Mouse (Mus musculus): Measurements from ENCODE around the gene Ephb1. TPM values are rescaled to one million over a fixed set of nuclear protein-coding genes. Genes with fewer than 3 reads are reported as not detected.

Gene Ephb1
- polyA plus RNA-seq, 1 experiment from 2014 or later, result 0.87 TPM

DNA sequence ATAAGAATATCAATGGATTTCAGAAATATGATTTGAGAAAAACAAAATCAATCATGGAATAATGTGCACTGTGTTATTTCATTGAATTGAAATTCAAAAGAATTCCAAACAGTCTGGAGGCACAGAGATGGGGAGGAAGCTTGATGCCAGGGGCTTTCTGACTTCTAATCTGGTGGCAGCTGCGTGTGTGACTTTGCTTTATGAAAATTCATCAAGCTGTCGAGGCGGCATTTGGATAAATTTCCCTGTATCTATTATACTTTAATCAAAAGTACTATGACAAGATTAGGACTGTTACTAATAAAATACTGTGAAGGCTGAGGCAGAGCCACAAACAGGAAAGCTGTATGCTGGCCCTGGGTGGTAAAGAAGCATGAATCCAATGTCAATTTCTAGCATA lies 451.1 kb downstream of the Ephb1 start:
- Histone ChIP-seq H3K27me3 (replicated peaks; ENCODE audit: insufficient read depth, low read length) (no peaks in the 10 kb centered on the region), H3K9ac (replicated peaks; ENCODE audit: low read depth) (no peak overlapping the region), H3K4me3 (ENCODE audit: low read depth, low read length) (no peak overlapping the region), H3K4me2 (replicated peaks; ENCODE audit: low read depth, low read length) (no peak overlapping the region), H3K27ac (ENCODE audit: low read length) (no peak overlapping the region), H3K9me3 (ENCODE audit: low read length) (no peaks in the 10 kb centered on the region), H3K36me3 (ENCODE audit: insufficient read depth, low read length) (no peaks in the 10 kb centered on the region), H3K4me1 (ENCODE audit: insufficient read depth, low read depth, low read length) (no peaks in the 10 kb centered on the region)
- 81% methylated on average over 3 of the region's 3 CpGs for WGBS
- ATAC-seq (no peak), DNase-seq (ENCODE audit: low spot score) (no peak)
- TF ChIP-seq CTCF (IDR thresholded peaks at IDR 0.05) (no peak), EP300 (IDR thresholded peaks at IDR 0.05) (no peak)

DNA sequence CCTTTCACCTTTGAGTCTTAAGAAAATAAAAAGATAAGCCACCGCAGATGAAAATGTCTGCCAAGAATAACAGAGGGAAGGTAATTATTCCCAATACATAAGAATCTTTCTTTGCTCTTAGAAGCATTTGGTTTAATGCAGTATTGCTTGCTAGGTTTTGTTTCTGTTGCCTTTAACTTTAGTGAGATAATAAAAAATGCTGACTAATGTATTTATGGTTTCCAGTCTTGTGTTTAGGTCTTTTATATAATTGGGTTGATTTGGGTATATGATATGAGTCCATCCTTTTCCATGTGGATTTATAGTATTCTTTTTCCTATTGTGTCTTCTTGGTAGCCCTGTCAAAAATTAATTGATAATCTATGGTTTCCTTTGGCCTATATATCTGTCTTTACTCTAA lies 456.6 kb downstream of the Ephb1 start:
- H3K9ac ChIP-seq (replicated peaks; ENCODE audit: low read depth), result no peak overlapping the region
- no peak for TF ChIP-seq EP300 (IDR thresholded peaks at IDR 0.05)
- no peak for TF ChIP-seq CTCF (IDR thresholded peaks at IDR 0.05)
- H3K27ac ChIP-seq (ENCODE audit: low read length), result no peak overlapping the region
- no peak for ATAC-seq
- no peaks in the 10 kb centered on the region for H3K9me3 ChIP-seq (ENCODE audit: low read length)
- H3K4me3 ChIP-seq (ENCODE audit: low read depth, low read length), result no peak overlapping the region
- no peaks in the 10 kb centered on the region for H3K4me1 ChIP-seq (ENCODE audit: insufficient read depth, low read depth, low read length)
- H3K36me3 ChIP-seq (ENCODE audit: insufficient read depth, low read length), result no peaks in the 10 kb centered on the region
- 67% methylated on average over 1 of the region's 1 CpGs for WGBS
- no peak for DNase-seq (ENCODE audit: low spot score)
- no peak overlapping the region for H3K4me2 ChIP-seq (replicated peaks; ENCODE audit: low read depth, low read length)
- H3K27me3 ChIP-seq (replicated peaks; ENCODE audit: insufficient read depth, low read length), result no peaks in the 10 kb centered on the region

DNA sequence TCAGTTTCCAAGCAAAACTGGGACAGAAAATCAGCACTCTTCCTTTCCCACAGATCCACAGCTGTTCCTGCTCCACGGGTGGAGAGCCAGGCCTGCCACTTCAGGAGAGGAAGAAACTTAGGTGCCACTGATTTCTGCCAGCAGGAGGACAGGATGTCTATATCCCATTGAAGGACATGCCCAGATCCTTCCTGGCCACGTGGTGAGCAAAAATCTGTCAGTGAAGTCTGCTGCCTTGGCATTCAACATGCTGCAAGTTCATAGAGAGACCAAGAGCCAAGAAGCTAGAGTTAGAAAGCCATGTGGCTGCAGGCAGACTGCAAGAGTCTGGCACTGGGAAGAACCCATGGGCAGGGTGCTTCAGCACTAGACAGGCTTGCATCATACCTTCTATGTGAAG lies 471.2 kb downstream of the Ephb1 start:
- ATAC-seq, result peak; percentile 41; the same call in 1 of the 2 replicates
- 19% methylated on average over 2 of the region's 2 CpGs for WGBS
- H3K9ac ChIP-seq (replicated peaks; ENCODE audit: low read depth), result no peak overlapping the region
- H3K9me3 ChIP-seq (ENCODE audit: low read length), result no peaks in the 10 kb centered on the region
- H3K27me3 ChIP-seq (replicated peaks; ENCODE audit: insufficient read depth, low read length), result no peaks in the 10 kb centered on the region
- no peaks in the 10 kb centered on the region for H3K4me1 ChIP-seq (ENCODE audit: insufficient read depth, low read depth, low read length)
- H3K4me3 ChIP-seq (ENCODE audit: low read depth, low read length), result no peak overlapping the region
- H3K4me2 ChIP-seq (replicated peaks; ENCODE audit: low read depth, low read length), result no peak overlapping the region
- H3K36me3 ChIP-seq (ENCODE audit: insufficient read depth, low read length), result no peaks in the 10 kb centered on the region
- H3K27ac ChIP-seq (ENCODE audit: low read length), result no peak overlapping the region
- TF ChIP-seq CTCF (IDR thresholded peaks at IDR 0.05) (no peak), EP300 (IDR thresholded peaks at IDR 0.05) (no peak)
- DNase-seq (ENCODE audit: low spot score), result peak; percentile 8

DNA sequence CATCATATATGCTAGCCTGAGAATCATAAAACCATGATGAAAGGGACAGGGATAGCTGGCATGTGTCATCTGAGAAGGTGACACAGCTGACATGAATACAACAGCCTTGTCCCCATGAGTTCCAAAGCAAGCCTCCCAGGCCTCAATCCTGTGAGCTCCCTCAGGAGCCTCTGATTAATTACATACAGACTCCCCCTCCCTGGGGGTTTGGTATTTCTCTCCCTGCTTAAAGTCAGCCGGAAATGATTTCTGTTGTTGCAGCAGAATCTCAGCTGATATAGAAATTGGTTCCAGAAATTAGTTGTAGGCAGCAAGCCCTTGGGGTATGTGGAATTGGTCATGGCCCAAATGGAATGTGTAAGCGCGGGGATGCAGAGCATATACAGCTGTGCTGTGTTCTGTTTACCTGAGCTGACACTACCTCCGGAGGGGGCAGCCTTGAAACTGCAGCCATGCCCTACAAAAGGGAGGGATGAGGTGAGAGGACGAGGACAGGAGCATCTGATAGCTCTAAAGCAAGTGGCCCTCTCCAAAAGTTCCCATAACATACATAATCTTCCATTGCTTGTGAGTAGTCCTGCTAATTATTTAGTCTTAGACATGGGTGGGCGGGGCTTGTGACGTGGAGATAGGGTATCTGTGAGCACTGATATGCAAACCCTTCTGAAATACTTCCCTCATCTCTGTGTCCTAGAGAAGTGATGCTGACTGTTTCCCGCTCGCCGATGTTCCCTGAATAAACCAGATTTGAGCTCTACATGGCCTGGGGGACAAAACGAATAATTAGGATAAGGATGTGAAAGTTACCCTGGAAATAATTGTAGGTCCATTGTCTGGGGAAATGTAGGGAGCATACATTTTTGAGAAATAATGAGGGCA lies 477.1 kb downstream of the Ephb1 start:
- Histone ChIP-seq H3K4me3 (ENCODE audit: low read depth, low read length) (no peak overlapping the region), H3K9ac (replicated peaks; ENCODE audit: low read depth) (no peak overlapping the region), H3K27ac (ENCODE audit: low read length) (no peak overlapping the region), H3K9me3 (ENCODE audit: low read length) (no peaks in the 10 kb centered on the region), H3K36me3 (ENCODE audit: insufficient read depth, low read length) (no peaks in the 10 kb centered on the region), H3K27me3 (replicated peaks; ENCODE audit: insufficient read depth, low read length) (no peaks in the 10 kb centered on the region), H3K4me1 (ENCODE audit: insufficient read depth, low read depth, low read length) (no peaks in the 10 kb centered on the region), H3K4me2 (replicated peaks; ENCODE audit: low read depth, low read length) (no peak overlapping the region)
- no peak for ATAC-seq
- no peak for TF ChIP-seq EP300 (IDR thresholded peaks at IDR 0.05)
- TF ChIP-seq CTCF (IDR thresholded peaks at IDR 0.05), result no peak
- no peak for DNase-seq (ENCODE audit: low spot score)
- WGBS, result 69% methylated on average over 11 of the region's 11 CpGs

DNA sequence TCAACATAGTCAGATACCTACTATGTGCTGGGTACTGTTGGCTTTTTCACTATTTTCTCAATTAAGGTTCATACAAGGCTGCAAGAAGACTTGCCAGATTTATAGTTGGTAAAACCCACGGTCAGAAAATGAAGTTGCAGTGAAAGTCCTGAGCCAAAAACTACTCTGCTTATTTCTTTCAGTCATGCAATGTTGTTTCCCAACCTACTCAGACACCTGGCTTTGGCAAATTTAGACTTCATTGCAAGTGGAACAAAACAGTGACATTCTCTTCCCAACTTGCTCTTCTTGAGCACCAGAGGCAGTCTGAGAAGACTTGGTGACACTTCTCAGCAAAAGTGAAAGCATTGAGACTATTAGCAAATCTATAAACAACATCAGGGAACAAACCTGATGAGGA lies 479.2 kb downstream of the Ephb1 start:
- Histone ChIP-seq H3K4me1 (ENCODE audit: insufficient read depth, low read depth, low read length) (no peaks in the 10 kb centered on the region), H3K9ac (replicated peaks; ENCODE audit: low read depth) (no peak overlapping the region), H3K9me3 (ENCODE audit: low read length) (no peaks in the 10 kb centered on the region), H3K36me3 (ENCODE audit: insufficient read depth, low read length) (no peaks in the 10 kb centered on the region), H3K27ac (ENCODE audit: low read length) (no peak overlapping the region), H3K4me2 (replicated peaks; ENCODE audit: low read depth, low read length) (no peak overlapping the region), H3K4me3 (ENCODE audit: low read depth, low read length) (no peak overlapping the region), H3K27me3 (replicated peaks; ENCODE audit: insufficient read depth, low read length) (no peaks in the 10 kb centered on the region)
- TF ChIP-seq CTCF (IDR thresholded peaks at IDR 0.05) (no peak), EP300 (IDR thresholded peaks at IDR 0.05) (no peak)
- ATAC-seq (no peak), DNase-seq (ENCODE audit: low spot score) (no peak)
- WGBS, result 72% methylated on average over 1 of the region's 1 CpGs

Small RNA genes within 50 kb of the gene (microRNA-seq; reads per million reads assigned to microRNA genes)
- gene Mir7243, result not detected

Other genes starting within 250 kb of the Ephb1 start
- gene Ky, start 151.1 kb upstream of the Ephb1 start, polyA plus RNA-seq (2015; fragmentation: Nextera tagmentation; extraction: Ambion mirVana), result 0.02 and 0.20 TPM in 2 replicates